Mouse (Mus musculus) left cerebral cortex, adult 9 months (tissue): ENCODE measurements at regions not wholly inside any gene's neighbourhood (a gene's known extent, or its start where the extent isn't known, plus 50 kb on each side); places are given as distances from the start of the nearest gene placed in this dataset.
"Not testable (repeated sequence)": the region's sequence is repeated elsewhere in the genome, so short reads cannot be mapped to it uniquely, and the experiment has no call there.

Experiments used
- DNase-seq, 2 experiments: peaks; one replicate each; pipeline ENCODE4 v3.0.0; 2022; ENCODE audit warnings: low spot score in 2 of 2

- DNase-seq = peak in 1 of 2 experiments; percentile 44
These were observed 137.8 kb downstream of the B3glct start for GRCm38 (mm10) chr5:149815879-149816278.

DNA sequence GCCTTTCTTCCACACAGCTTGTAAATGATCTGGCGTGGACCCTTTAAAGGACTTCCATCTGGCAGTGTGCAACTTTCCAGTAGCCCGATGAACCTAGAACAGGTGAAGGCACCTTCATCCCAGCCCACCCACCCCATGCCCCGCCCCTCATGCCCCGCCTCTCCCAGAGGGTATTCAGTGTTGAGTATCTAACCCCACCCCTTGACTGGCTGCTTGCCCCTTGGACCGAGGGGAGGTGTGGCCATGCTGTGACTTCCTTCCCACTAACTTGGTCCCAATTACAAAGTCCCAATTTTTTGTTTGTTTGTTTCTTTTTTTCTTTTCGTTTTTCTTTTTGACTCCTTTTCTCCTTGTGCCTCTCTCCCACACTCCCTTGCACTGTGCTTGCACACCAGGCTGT is 140.8 kb downstream of the B3glct start:
- no peak for DNase-seq

- no peak for DNase-seq
These were observed 145.8 kb downstream of the B3glct start for GRCm38 (mm10) chr5:149823821-149824220.

DNA sequence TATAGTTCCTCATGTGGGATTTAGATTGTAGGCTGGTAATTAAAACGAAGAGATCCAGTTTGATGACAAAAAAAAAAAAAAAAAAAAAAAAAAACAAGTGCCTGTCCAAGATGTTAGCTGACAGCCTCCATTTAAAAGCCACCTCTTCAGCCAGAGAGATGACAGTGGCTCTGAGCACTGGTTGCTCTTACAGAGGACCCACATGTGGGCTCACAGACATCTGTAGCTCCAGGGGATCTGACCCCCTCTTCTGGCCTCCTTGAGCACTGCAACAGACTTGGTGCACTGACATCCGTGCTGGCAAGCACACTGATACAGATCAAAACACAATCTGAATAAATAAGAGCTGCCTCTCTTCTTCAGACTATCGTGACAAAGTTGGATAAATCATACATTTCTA is 149.6 kb downstream of the B3glct start:
- DNase-seq = no peak

GRCm38 (mm10) chr5:149831122-149831861 is 153.3 kb downstream of the B3glct start:
- peak in 1 of 2 experiments; percentile 72 for DNase-seq

GRCm38 (mm10) chr5:149837379-149837778 is 159.3 kb downstream of the B3glct start:
- no peak for DNase-seq

GRCm38 (mm10) chr5:149842491-149842890 is 164.5 kb downstream of the B3glct start:
- no peak for DNase-seq

- no peak for DNase-seq
These were observed 165.3 kb downstream of the B3glct start for GRCm38 (mm10) chr5:149843310-149843709.

DNA sequence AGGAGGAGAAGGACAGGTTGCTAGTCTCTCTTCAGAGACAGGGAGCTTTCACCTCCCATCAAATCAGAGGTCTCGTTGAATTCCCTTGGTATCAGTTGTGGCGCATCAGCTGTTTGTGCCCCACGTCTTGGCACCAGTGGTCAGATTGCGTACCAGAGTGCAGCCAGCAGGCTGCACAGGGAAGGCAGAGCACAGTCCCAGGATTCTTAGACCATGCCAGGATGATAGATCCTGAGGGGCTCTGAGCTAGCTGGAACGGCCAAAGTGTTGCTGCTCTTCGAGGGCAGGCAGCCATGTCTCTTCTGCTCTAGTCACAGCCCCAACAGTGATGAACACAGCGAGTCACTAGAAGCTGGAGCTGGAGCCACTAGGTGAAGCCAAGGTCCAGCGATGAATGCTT is 167.2 kb downstream of the B3glct start:
- DNase-seq = no peak

GRCm38 (mm10) chr5:149848465-149848864 is 170.0 kb upstream of the Rxfp2 start:
- peak; percentile 17 to 46 for DNase-seq

DNA sequence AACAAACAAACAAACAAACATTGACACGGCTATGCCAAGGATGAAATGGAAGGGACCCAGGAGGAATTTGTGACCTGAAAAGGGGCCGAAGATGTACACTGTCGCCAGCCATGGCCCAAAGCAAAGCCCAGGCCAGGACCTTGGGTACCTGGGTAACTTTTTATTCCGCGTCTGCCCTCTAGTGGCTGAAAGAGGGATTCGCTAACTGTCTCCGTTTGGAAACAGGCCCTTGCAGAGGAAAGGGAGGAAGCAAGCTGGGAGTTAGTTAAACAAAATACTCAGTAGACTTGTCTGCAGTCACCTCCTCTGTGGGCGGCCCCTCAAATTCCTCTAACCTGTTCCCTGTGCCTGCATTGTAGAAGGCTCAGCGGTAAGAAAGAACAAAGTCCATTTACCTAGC is 167.5 kb upstream of the Rxfp2 start:
- DNase-seq = peak in 1 of 2 experiments; percentile 78

GRCm38 (mm10) chr5:149852516-149852915 is 166.0 kb upstream of the Rxfp2 start:
- no peak for DNase-seq

GRCm38 (mm10) chr5:149856101-149856500 is 162.4 kb upstream of the Rxfp2 start:
- DNase-seq = no peak

DNA sequence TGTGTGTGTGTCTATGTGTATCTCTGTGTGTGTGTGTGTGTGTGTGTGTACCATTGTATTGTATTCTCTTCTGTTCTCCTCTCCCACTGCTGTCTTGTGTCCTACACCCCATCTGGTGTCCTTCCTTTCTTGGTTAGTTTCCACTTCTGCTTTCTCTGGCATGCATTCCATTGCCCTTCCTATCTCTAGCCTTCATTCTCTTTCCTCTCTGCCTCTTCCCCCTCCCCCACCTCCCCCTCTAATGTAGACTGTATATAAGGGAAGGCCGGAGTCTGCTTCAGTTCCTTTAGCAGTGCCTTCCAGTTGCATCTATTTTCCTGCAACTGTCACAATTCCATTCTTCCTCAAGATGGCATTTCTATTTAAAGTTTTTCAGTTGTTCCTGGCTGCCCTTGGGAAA is 161.5 kb upstream of the Rxfp2 start:
- DNase-seq = no peak

GRCm38 (mm10) chr5:149861489-149861962 is 156.9 kb upstream of the Rxfp2 start:
- peak in 1 of 2 experiments; percentile 54 for DNase-seq

GRCm38 (mm10) chr5:149867926-149868325 is 150.5 kb upstream of the Rxfp2 start:
- no peak for DNase-seq

DNA sequence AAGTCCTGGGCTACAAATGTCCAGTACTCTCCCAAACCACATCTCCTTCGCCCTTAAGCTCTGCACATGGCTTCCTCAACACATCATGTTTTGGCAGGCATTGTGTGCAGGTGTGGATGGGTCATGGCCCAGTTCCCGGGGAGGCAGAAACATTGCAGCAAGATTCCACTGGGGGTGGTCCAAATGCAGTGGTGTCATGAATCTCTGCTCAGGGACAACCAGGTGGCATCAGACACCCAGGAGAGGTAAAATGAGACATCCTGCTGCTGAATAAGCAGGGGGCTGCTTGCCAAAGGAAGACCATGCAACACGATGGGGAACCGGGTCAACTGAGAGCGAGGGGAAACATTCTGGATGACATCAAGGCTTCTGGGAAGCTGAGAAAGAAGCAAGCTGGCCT is 149.0 kb upstream of the Rxfp2 start:
- no peak for DNase-seq

GRCm38 (mm10) chr5:149870596-149870995 is 147.9 kb upstream of the Rxfp2 start:
- no peak for DNase-seq

DNA sequence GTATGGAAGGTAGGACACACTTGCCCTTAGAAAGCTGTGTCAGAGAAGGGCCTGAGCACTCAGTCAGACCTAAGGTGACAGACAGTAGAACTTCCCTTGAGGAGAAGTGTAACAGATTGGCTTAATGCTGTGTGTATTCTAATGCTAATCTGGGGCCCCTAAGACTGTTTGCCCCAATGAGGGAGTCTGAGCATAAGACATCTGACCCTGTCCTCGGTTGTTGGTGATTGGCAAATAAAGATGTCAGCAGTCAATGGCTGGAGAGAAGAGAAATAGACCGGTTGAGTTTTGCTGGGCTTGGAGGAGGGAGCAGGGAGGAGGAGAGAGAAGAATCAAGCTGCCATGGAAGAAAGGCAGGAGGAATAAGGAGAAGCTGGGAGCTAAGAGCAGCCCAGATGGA is 147.0 kb upstream of the Rxfp2 start:
- no peak for DNase-seq

GRCm38 (mm10) chr5:149873482-149874002 is 144.9 kb upstream of the Rxfp2 start:
- no peak for DNase-seq

DNA sequence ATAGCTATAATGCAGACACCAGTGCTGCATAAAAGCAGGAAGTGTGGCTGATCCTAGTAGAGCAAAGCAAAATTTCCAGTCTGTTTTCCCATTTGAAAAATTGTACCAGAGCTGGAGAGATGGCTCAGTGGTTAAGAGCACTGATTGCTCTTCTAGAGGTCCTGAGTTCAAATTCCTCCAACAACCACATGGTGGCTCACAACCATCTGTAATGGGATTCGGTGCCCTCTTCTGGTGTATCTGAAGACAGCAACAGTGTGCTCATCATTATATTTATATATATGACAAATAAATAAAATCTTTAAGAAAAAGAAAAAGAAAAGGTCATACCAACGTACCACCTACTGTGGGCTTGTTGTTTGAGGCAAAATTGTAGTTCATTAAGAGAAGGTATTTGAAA is 144.1 kb upstream of the Rxfp2 start:
- DNase-seq = no peak

- DNase-seq = not testable (repeated sequence)
These were observed 126.0 kb upstream of the Rxfp2 start for GRCm38 (mm10) chr5:149892453-149892852.

GRCm38 (mm10) chr5:149906927-149907326 is 111.5 kb upstream of the Rxfp2 start:
- no peak for DNase-seq
